Mouse (Mus musculus): ENCODE data around the gene Itga6. TPM values are rescaled to one million over a fixed set of nuclear protein-coding genes. Genes with fewer than 3 reads are reported as not detected.
A peak's percentile ranks its signal among the peaks of the same experiment; 100 is the strongest.
"Not testable (repeated sequence)": the region's sequence is repeated elsewhere in the genome, so short reads cannot be mapped to it uniquely, and the experiment has no call there.

Gene Itga6
- polyA plus RNA-seq, 1 experiment from 2014 or later = 48.5 TPM

DNA sequence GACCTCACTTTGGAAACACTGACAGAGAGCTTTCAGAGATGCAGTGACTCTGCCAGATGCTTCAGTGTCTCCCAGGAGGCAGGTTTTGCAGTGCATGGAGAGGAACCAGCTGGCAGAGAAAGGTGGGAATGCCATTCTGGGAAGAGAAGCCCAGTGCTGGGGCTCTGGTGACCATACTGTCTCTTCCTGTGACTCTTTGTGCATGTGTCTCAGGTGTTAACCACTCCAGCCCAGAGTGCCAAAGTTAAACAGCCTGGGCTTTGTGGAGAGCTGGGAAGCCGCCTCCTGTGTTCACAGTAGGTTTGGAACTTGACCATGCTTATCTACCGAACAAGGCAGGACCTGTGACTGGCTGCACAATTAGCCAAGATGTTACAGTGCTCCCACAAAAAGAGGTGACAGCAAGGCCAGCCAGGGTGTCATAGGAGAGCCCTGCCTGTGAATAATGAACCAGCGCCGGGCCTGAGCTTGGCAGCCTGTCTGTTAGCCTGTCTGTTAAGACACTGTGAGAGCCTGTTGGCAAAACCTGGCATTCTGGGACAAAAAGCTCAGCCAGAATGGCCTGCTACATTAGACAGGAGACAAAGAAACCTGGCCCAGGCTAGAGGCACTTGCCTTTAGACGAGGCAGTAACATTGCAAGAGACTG is 25.9 kb upstream of the Itga6 start:
- Histone ChIP-seq H3K27me3 (no peaks in the 10 kb centered on the region), H3K4me2 (no peak overlapping the region), H3K4me1 (replicated peaks) (peaks cover 5% of the 10 kb centered on the region; the same call in 1 of the 2 replicates), H3K4me3 (no peak overlapping the region), H3K9ac (no peak overlapping the region), H3K36me3 (no peaks in the 10 kb centered on the region), H3K27ac (no peak overlapping the region), H3K9me3 (replicated peaks) (no peaks in the 10 kb centered on the region)
- 52% methylated on average over 5 of the region's 5 CpGs for WGBS
- ATAC-seq (replicated peaks; ENCODE audit: insufficient number of reproducible peaks, insufficient read depth, low FRiP score, low read depth) = no peak

DNA sequence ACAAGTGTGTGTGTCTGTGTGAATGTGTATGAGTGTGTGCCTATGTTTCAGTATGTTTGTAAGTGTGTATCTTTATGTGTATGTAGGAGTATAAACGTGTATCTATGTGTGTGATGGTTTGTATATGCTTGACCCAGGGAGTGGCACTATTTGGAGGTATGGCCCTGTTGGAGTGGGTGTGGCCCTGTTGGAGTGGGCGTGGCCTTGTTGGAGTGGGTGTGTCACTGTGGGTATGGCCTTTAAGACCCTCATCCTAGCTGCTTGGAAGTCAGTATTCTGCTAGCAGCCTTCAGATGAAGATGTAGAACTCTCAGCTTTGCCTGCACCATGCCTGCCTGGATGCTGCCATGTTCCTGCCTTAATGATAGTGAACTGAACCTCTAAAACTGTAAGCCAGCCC is 24.9 kb upstream of the Itga6 start:
- H3K36me3 ChIP-seq; H3K27me3 ChIP-seq; H3K27ac ChIP-seq; H3K4me1 ChIP-seq (replicated peaks); ATAC-seq (replicated peaks; ENCODE audit: insufficient number of reproducible peaks, insufficient read depth, low FRiP score, low read depth); H3K4me3 ChIP-seq; H3K4me2 ChIP-seq; H3K9me3 ChIP-seq (replicated peaks); H3K9ac ChIP-seq: not testable (repeated sequence)
- 50% methylated on average over 2 of the region's 2 CpGs for WGBS

DNA sequence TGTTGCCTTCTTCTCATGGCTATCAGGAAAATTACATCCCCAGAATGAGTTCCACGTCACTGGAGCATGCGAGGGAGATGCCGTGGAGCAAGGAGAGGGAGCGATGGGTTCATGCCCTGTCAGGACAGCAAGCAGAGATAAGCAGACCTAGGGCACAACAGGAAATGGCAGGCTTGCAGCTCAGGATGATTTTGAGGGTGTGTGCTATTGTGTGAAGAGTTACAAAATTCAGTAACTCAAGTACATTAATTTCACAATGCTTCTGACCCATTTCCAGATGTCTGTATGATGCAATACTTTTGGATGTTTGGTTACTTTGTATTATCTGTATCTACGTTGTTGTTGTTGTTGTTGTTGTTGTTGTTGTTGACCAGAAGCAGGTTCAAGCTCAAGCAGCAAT is 22.5 kb upstream of the Itga6 start:
- no peak overlapping the region for H3K4me3 ChIP-seq
- H3K36me3 ChIP-seq = no peaks in the 10 kb centered on the region
- H3K27me3 ChIP-seq = no peaks in the 10 kb centered on the region
- H3K9ac ChIP-seq = no peak overlapping the region
- H3K27ac ChIP-seq = no peak overlapping the region
- WGBS = 68% methylated on average over 5 of the region's 5 CpGs
- no peaks in the 10 kb centered on the region for H3K9me3 ChIP-seq (replicated peaks)
- peaks cover 19% of the 10 kb centered on the region for H3K4me1 ChIP-seq (replicated peaks)
- no peak for ATAC-seq (replicated peaks; ENCODE audit: insufficient number of reproducible peaks, insufficient read depth, low FRiP score, low read depth)
- H3K4me2 ChIP-seq = no peak overlapping the region

DNA sequence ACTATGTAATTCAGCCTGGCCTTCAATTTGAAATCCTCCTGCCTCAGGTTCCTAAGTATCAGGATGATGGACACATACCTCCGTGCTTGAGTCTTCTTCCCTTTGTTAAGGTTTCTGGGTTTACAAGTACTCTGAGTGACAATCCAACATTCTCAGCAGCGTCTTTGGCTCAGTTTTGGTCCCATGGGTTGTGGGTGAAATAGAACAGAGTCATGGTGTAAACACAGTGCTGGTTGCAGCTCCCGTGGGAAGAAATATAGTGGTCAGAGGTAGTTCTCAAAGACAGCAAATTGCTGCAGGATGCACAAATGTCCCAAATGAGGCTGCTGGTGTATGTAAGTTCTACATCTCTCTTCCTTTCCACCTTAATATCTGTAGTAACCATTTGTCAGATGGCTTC is 21.8 kb upstream of the Itga6 start:
- no peak overlapping the region for H3K9ac ChIP-seq
- H3K27me3 ChIP-seq = no peaks in the 10 kb centered on the region
- no peak overlapping the region for H3K4me2 ChIP-seq
- H3K4me3 ChIP-seq = no peak overlapping the region
- ATAC-seq (replicated peaks; ENCODE audit: insufficient number of reproducible peaks, insufficient read depth, low FRiP score, low read depth) = no peak
- 64% methylated on average over 3 of the region's 3 CpGs for WGBS
- peaks cover 24% of the 10 kb centered on the region for H3K4me1 ChIP-seq (replicated peaks)
- no peak overlapping the region for H3K27ac ChIP-seq
- H3K9me3 ChIP-seq (replicated peaks) = no peaks in the 10 kb centered on the region
- H3K36me3 ChIP-seq = no peaks in the 10 kb centered on the region

DNA sequence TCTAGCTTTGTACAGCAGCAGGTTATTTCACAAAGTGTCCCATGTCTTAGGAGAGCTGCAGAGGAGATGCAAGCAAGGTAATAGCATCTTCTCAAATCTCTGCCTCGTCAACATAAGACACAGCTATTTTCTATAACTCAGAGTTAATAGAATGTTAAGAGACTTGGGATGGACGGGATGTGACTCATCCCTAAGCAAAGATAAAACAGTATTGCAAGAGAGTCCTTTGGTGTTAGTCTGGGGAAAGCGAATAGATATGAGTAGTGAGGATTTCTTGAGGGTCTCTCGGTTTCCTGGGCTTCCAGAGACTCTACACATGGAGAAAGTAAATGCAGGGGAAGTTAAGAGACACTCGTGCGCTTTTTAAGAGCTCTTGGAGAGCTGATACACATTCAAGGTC is 21.4 kb upstream of the Itga6 start:
- Histone ChIP-seq H3K27ac (no peak overlapping the region), H3K36me3 (no peaks in the 10 kb centered on the region), H3K4me1 (replicated peaks) (peaks cover 28% of the 10 kb centered on the region), H3K4me2 (no peak overlapping the region), H3K9me3 (replicated peaks) (no peaks in the 10 kb centered on the region), H3K9ac (no peak overlapping the region), H3K27me3 (no peaks in the 10 kb centered on the region), H3K4me3 (no peak overlapping the region)
- no peak for ATAC-seq (replicated peaks; ENCODE audit: insufficient number of reproducible peaks, insufficient read depth, low FRiP score, low read depth)
- 40% methylated on average over 6 of the region's 6 CpGs for WGBS

DNA sequence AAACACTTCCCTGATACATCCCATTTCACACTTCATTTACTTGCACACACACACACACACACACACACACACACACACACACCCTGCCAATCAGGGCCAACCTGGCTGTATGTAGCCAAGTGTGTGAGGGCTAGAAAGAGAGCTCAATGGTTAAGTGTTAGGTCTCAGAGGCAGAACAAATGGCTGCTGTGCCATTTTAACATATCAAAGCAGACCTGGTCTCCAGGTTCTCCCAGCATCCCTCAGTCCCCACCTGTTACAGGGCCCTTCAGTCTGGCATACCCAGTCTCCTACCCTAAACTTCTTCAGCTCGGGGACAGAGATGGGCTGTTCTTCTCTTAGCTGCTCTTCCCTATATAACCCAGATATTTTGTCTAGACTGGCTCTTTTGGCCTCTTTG is 20.0 kb upstream of the Itga6 start:
- H3K36me3 ChIP-seq = no peaks in the 10 kb centered on the region
- no peak for ATAC-seq (replicated peaks; ENCODE audit: insufficient number of reproducible peaks, insufficient read depth, low FRiP score, low read depth)
- no peaks in the 10 kb centered on the region for H3K9me3 ChIP-seq (replicated peaks)
- H3K27ac ChIP-seq = no peak overlapping the region
- no peak overlapping the region for H3K4me3 ChIP-seq
- H3K27me3 ChIP-seq = no peaks in the 10 kb centered on the region
- H3K9ac ChIP-seq = no peak overlapping the region
- peaks cover 25% of the 10 kb centered on the region for H3K4me1 ChIP-seq (replicated peaks)
- no peak overlapping the region for H3K4me2 ChIP-seq
- WGBS = 65% methylated on average over 1 of the region's 1 CpGs

DNA sequence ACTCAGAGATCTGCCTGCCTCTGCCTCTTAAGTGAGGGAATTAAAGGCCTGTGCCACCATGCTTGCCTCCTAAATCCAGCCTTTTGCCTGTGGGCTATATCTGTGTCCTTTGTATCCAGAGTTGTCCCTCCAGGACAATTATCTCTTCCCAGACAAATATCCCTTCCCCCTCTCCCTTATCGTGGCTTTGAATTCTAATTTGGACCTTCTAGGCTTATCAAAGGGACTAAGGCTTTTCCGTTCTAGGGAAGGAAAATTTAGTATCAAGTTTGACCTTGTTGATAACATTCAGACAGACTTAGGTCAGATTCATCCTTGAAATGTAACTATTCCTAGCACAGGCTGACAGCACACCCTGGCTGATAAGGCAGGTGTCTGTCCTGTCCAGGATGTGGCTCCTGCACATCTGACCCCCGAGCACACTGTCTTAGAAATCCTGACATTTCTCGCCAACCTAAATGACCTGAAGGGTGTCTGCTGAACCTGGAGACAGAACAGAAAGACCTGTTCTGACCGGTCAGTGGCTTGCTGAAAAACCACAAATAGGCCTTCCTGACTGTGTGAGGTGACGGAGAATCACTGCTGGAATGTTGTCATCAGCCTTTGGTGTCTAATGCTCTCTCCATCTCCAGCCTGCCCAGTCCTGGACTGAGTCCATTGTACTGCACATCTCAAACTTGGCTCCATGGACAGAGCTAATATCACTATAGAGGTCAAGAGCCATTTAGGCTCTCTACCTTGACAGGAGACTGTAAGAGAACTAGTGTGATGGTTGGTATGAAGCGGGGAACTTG is 18.3 kb upstream of the Itga6 start:
- Histone ChIP-seq H3K36me3 (no peaks in the 10 kb centered on the region), H3K27ac (peak overlapping the region; percentile 48), H3K9me3 (replicated peaks) (no peaks in the 10 kb centered on the region), H3K9ac (no peak overlapping the region), H3K27me3 (no peaks in the 10 kb centered on the region), H3K4me1 (replicated peaks) (peaks cover 25% of the 10 kb centered on the region), H3K4me2 (no peak overlapping the region), H3K4me3 (no peak overlapping the region)
- peak; percentile 55; the same call in 1 of the 2 replicates for ATAC-seq (replicated peaks; ENCODE audit: insufficient number of reproducible peaks, insufficient read depth, low FRiP score, low read depth)
- 43% methylated on average over 7 of the region's 7 CpGs for WGBS

DNA sequence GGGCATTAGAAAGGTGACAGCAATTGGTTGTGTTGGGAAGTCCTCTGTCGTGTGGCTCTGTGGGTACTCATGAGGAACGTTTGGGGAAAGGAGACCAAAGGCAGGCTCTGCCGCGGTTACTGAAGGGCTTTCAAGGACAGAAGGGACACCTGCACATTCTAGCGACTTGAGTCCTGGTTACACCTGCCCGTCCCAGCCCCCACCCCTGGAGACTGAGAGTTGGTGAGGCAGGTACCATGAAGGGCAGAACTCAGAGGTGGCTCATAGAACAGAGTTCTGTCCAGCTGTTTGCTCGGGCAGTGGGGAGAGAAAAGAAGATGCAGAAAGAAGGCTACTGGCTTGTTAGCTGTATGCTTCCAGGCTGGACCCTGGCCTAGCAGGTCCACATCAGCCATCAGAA is 17.1 kb upstream of the Itga6 start:
- H3K27ac ChIP-seq = peak overlapping the region; percentile 38
- WGBS = 69% methylated on average over 7 of the region's 7 CpGs
- no peaks in the 10 kb centered on the region for H3K27me3 ChIP-seq
- ATAC-seq (replicated peaks; ENCODE audit: insufficient number of reproducible peaks, insufficient read depth, low FRiP score, low read depth) = no peak
- H3K4me2 ChIP-seq = no peak overlapping the region
- no peak overlapping the region for H3K9ac ChIP-seq
- H3K4me1 ChIP-seq (replicated peaks) = peaks cover 25% of the 10 kb centered on the region
- H3K4me3 ChIP-seq = no peak overlapping the region
- H3K36me3 ChIP-seq = no peaks in the 10 kb centered on the region
- H3K9me3 ChIP-seq (replicated peaks) = no peaks in the 10 kb centered on the region

DNA sequence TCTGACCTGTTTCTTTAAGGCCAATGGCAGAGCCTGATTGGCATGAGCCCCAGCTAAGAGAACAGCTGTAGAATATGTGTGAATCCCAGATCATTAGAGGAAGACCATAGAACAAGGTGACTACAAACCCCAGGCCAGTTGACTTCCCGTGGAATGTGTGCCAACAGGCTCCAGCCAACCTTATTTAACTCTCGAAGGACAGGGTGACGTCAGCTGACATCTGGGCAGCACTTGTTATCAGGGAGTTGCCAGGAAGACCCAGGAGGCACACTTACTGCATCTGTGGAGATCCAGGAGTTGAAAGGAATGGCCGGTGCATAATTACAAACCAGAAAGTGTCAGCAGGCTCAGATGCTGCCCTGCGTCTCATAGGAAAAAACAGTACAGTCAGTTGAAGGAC is 16.6 kb upstream of the Itga6 start:
- Histone ChIP-seq H3K4me2 (no peak overlapping the region), H3K9ac (no peak overlapping the region), H3K4me3 (no peak overlapping the region), H3K27me3 (no peaks in the 10 kb centered on the region), H3K36me3 (no peaks in the 10 kb centered on the region), H3K9me3 (replicated peaks) (no peaks in the 10 kb centered on the region), H3K4me1 (replicated peaks) (peaks cover 25% of the 10 kb centered on the region), H3K27ac (peak overlapping the region; percentile 38; the same call in 1 of the 2 replicates)
- ATAC-seq (replicated peaks; ENCODE audit: insufficient number of reproducible peaks, insufficient read depth, low FRiP score, low read depth) = no peak
- WGBS = 24% methylated on average over 5 of the region's 5 CpGs

DNA sequence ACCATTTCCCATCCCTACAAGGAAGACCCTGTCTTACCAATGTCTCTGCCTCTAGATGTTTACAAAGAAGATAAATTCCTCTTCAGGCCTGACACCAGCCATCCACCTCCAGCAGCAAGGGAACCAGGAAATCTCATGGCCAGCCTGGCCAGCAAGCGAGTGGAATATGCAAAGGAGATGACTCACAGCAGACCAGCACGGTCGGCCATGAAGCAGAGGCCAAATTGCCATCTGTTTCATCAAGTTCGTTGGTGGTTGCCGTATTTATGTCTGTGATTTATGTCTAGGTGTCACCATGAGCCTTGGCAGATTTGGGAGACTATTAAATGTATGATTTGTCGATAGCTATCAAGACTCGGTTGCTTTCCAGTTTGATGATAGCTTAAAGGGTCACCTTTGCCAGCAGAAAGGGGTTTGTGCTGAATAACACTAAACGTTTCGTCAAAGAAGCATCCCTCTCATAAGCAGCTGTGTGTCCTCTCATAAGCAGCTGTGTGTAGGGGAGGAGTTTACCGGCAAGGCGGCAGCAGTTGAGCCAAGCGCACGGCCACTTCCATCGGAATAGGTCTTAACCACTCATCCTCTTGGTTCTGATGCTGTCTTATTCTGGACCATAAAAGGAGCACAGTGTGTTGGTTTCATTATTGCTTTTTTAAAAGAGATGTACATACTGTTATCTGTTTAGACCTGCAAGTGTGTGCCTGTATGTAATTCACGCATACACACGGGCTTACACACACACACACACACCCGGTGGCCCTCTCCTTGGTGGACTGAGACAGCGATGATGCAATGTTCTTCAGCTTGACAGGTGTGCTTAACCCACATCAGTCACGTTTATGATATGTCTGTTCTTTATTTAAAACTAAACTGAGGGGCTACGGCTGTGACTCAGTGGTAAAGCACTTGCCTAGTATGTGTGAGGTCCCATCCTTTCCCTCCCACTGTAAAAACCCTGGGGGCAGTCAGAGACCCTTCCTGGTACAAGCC is 14.5 kb upstream of the Itga6 start:
- Histone ChIP-seq H3K4me3 (no peak overlapping the region), H3K36me3 (no peaks in the 10 kb centered on the region), H3K9ac (no peak overlapping the region), H3K27me3 (no peaks in the 10 kb centered on the region), H3K27ac (no peak overlapping the region), H3K4me2 (no peak overlapping the region), H3K9me3 (replicated peaks) (no peaks in the 10 kb centered on the region), H3K4me1 (replicated peaks) (peaks cover 30% of the 10 kb centered on the region)
- ATAC-seq (replicated peaks; ENCODE audit: insufficient number of reproducible peaks, insufficient read depth, low FRiP score, low read depth) = no peak
- WGBS = 75% methylated on average over 20 of the region's 20 CpGs

DNA sequence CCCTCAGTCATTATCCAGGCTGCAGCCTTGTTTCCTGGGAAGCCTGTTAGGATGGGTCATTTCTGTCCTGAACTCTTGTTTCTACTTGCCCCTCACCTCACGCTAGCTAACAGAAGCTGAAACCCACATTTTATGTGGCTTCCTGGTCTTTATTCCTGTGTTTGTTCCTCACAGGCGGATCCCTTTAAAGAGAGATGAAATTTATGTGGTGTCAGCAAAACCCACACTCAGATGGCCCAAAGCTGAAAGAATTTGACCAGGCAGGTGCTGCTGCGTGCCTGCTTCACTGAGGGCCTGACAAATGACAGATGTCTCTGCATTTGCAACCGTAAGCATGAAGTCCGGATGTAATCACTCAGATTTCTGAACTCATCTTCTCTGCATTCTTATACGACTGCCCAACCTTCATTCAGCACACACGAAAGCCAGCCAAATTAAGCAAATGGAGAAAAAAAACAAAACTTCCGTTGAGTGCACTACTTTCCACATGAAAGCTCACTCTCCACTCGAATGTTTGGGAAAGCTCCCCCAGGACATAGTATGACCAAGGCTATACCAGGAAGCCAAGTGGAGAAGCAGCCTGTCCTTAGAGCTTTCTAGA is 10.5 kb upstream of the Itga6 start:
- H3K27ac ChIP-seq = no peak overlapping the region
- no peak overlapping the region for H3K9ac ChIP-seq
- H3K36me3 ChIP-seq = no peaks in the 10 kb centered on the region
- no peak overlapping the region for H3K4me3 ChIP-seq
- WGBS = 60% methylated on average over 9 of the region's 9 CpGs
- no peaks in the 10 kb centered on the region for H3K27me3 ChIP-seq
- H3K4me2 ChIP-seq = no peak overlapping the region
- H3K4me1 ChIP-seq (replicated peaks) = peaks cover 17% of the 10 kb centered on the region
- no peak for ATAC-seq (replicated peaks; ENCODE audit: insufficient number of reproducible peaks, insufficient read depth, low FRiP score, low read depth)
- 0 out of 2 replicates have a peak, but pooled peaks cover 3% of the 10 kb centered on the region for H3K9me3 ChIP-seq (replicated peaks)

Measured in heart, embryonic 15.5 days (tissue).